ENCODE assay signal across 12 mouse cellular contexts in the genomic region with DNA sequence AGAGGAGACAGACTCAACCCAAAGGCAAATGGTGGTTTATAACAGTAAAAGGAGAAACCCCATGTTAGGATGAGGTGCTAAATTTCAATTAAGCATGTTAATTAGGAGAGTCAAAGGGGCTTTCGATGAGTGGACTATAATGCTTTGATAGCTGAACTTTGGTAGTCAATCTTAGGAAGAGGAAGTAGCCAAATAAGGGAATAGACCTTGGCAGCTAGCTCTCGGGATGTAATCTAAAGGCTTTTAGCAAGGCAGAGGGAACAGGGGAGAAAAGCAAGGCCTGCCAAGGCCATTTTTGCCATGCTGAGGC.
"Had no signal": no experiment of that assay in that cellular context is flagged by ENCODE, and none has a peak within 500 bp of the region (broad histone marks: within the 10 kb centered on the region; RNA-seq: fewer than 3 reads in every experiment).

No protein-coding gene starts in this region.

- DNase-seq: retina, postnatal 1 day; right cerebral cortex, adult 18-20 months; right cerebral cortex, postnatal 14 days; right cerebral cortex, postnatal 25 days; right cerebral cortex, postnatal 4 days; spleen, adult 18-20 months; thymus, adult 18-20 months; thymus, adult 2 months; thymus, postnatal 14 days; thymus, postnatal 25 days; thymus, postnatal 36 days; thymus, postnatal 4 days had no signal
